In genomic region chr13:44753206-44753605, GRCm38 (mm10) we compare ENCODE assay signal across 27 mouse cellular contexts.
"Had no signal": no experiment of that assay in that cellular context is flagged by ENCODE, and none has a peak within 500 bp of the region (broad histone marks: within the 10 kb centered on the region; RNA-seq: fewer than 3 reads in every experiment).

No protein-coding gene starts in this region.

- DNase-seq: cerebellum, adult 9-10 months; cerebellum, adult 9-11 months; cerebellum, postnatal 10 days; cerebellum, postnatal 14 days; cerebellum, postnatal 25 days; cerebellum, postnatal 36 days; embryo, embryonic 11 days; forebrain, postnatal 0 days; gastrocnemius, adult 2 months; gastrocnemius, postnatal 10 days; gastrocnemius, postnatal 14 days; gastrocnemius, postnatal 25 days; gastrocnemius, postnatal 36 days; heart, adult 11 months; heart, adult 18-20 months; heart, adult 2 months had no signal

- H3K36me3 ChIP-seq: embryonic facial prominence, embryonic 12.5 days; embryonic facial prominence, embryonic 13.5 days; embryonic facial prominence, embryonic 15.5 days; forebrain, embryonic 10.5 days; forebrain, embryonic 12.5 days; forebrain, embryonic 15.5 days had no signal

- H3K27ac ChIP-seq: embryonic facial prominence, embryonic 10.5 days; embryonic facial prominence, embryonic 12.5 days; embryonic facial prominence, embryonic 13.5 days; embryonic facial prominence, embryonic 15.5 days; forebrain, embryonic 13.5 days; gastrocnemius, adult 2 months; heart, adult 2 months had no signal

- ATAC-seq: forebrain, embryonic 13.5 days; forebrain, embryonic 14.5 days; forebrain, embryonic 15.5 days; forebrain, embryonic 16.5 days; forebrain, postnatal 0 days had no signal

- H3K4me3 ChIP-seq: embryonic facial prominence, embryonic 10.5 days; embryonic facial prominence, embryonic 12.5 days; embryonic facial prominence, embryonic 13.5 days; embryonic facial prominence, embryonic 15.5 days; erythroblast, embryonic 14.5 days; forebrain, embryonic 10.5 days; forebrain, embryonic 12.5 days; forebrain, embryonic 13.5 days; forebrain, embryonic 15.5 days; gastrocnemius, adult 2 months; heart, adult 2 months had no signal

- H3K9ac ChIP-seq: embryonic facial prominence, embryonic 12.5 days; embryonic facial prominence, embryonic 13.5 days; embryonic facial prominence, embryonic 15.5 days; forebrain, embryonic 12.5 days; forebrain, embryonic 13.5 days; forebrain, embryonic 15.5 days; forebrain, postnatal 0 days had no signal

- H3K9me3 ChIP-seq: embryonic facial prominence, embryonic 10.5 days; embryonic facial prominence, embryonic 12.5 days; embryonic facial prominence, embryonic 13.5 days; embryonic facial prominence, embryonic 15.5 days; forebrain, embryonic 10.5 days; forebrain, embryonic 12.5 days; forebrain, embryonic 13.5 days; forebrain, embryonic 15.5 days had no signal

- H3K4me2 ChIP-seq: embryonic facial prominence, embryonic 12.5 days; embryonic facial prominence, embryonic 13.5 days; embryonic facial prominence, embryonic 15.5 days; forebrain, embryonic 12.5 days; forebrain, embryonic 13.5 days; forebrain, embryonic 15.5 days had no signal

- H3K27me3 ChIP-seq: embryonic facial prominence, embryonic 12.5 days; embryonic facial prominence, embryonic 13.5 days; embryonic facial prominence, embryonic 15.5 days; forebrain, embryonic 12.5 days; forebrain, embryonic 13.5 days; forebrain, embryonic 15.5 days had no signal
